Mouse (Mus musculus) testis, adult 2 months (tissue): Measurements from ENCODE around the gene Agap1. TPM values are rescaled to one million over a fixed set of nuclear protein-coding genes. Genes with fewer than 3 reads are reported as not detected.
"Not testable (repeated sequence)": the region's sequence is repeated elsewhere in the genome, so short reads cannot be mapped to it uniquely, and the experiment has no call there.

Experiments used
- H3K27ac ChIP-seq: fragments of 200-500 bp; 2 replicates; pipeline ENCODE4 v1.5.1; 2012; ENCODE audit warnings: low read depth, low read length; ENCODE audit not compliant: control insufficient read depth, insufficient read depth
- H3K27me3 ChIP-seq: fragments of 200-500 bp; 2 replicates; pipeline ENCODE4 v1.6.1; 2012; ENCODE audit warnings: mild to moderate bottlenecking, low read length, moderate library complexity; ENCODE audit not compliant: control insufficient read depth, insufficient read depth
- H3K36me3 ChIP-seq: fragments of 200-500 bp; 2 replicates; pipeline ENCODE4 v1.6.1; 2012; ENCODE audit warnings: mild to moderate bottlenecking, low read length; ENCODE audit not compliant: control insufficient read depth, insufficient read depth
- H3K4me1 ChIP-seq: fragments of 200-500 bp; 2 replicates; pipeline ENCODE4 v1.6.1; 2012; ENCODE audit warnings: low read length; ENCODE audit not compliant: control insufficient read depth, insufficient read depth
- H3K4me3 ChIP-seq: fragments of 200-500 bp; 2 replicates; pipeline ENCODE4 v1.5.1; 2012; ENCODE audit warnings: low read depth, mild to moderate bottlenecking, low read length, moderate library complexity, mixed read lengths; ENCODE audit not compliant: control insufficient read depth
- CTCF ChIP-seq: fragments of 200-500 bp; IDR thresholded peaks from 2 replicates; pipeline ENCODE4 v1.5.1; 2012; ENCODE audit warnings: low read depth, mild to moderate bottlenecking, inconsistent platforms, low read length, moderate library complexity; ENCODE audit not compliant: control insufficient read depth, insufficient read depth, insufficient replicate concordance
- POLR2A ChIP-seq: fragments of 200-500 bp; IDR thresholded peaks from 2 replicates; pipeline ENCODE4 v1.6.1; 2012; ENCODE audit warnings: low read depth, mild to moderate bottlenecking, inconsistent platforms, low read length, moderate library complexity; ENCODE audit not compliant: control insufficient read depth
- polyA plus RNA-seq: library from polyadenylated mRNA; depleted of rRNA; stranded (reverse); fragments of >200 nt; gene quantifications from 2 replicates; pipeline ENCODE4 v1.2.3, GENCODE M21; 2012

Agap1 gene
- polyA plus RNA-seq, 1 experiment = 16.5 TPM

GRCm38 (mm10) chr1:89486891-89487290 lies 32.3 kb downstream of the Agap1 start:
- Histone ChIP-seq H3K27me3 (no peaks in the 10 kb centered on the region), H3K4me3 (no peak overlapping the region), H3K36me3 (no peaks in the 10 kb centered on the region), H3K4me1 (no peaks in the 10 kb centered on the region), H3K27ac (no peak overlapping the region)
- no peak for TF ChIP-seq CTCF
- TF ChIP-seq POLR2A = no peak

GRCm38 (mm10) chr1:89489111-89489971 lies 34.7 kb downstream of the Agap1 start:
- Histone ChIP-seq H3K4me1 (no peaks in the 10 kb centered on the region), H3K36me3 (no peaks in the 10 kb centered on the region), H3K27ac (no peak overlapping the region), H3K27me3 (no peaks in the 10 kb centered on the region), H3K4me3 (no peak overlapping the region)
- TF ChIP-seq POLR2A = no peak
- TF ChIP-seq CTCF = no peak

GRCm38 (mm10) chr1:89493177-89493576 lies 38.6 kb downstream of the Agap1 start:
- Histone ChIP-seq H3K36me3 (no peaks in the 10 kb centered on the region), H3K4me1 (no peaks in the 10 kb centered on the region), H3K27ac (no peak overlapping the region), H3K27me3 (no peaks in the 10 kb centered on the region), H3K4me3 (no peak overlapping the region)
- TF ChIP-seq POLR2A = no peak
- TF ChIP-seq CTCF = no peak

GRCm38 (mm10) chr1:89494816-89495215 lies 40.2 kb downstream of the Agap1 start:
- Histone ChIP-seq H3K27me3 (no peaks in the 10 kb centered on the region), H3K4me3 (no peak overlapping the region), H3K27ac (no peak overlapping the region), H3K36me3 (no peaks in the 10 kb centered on the region), H3K4me1 (no peaks in the 10 kb centered on the region)
- TF ChIP-seq POLR2A (no peak), CTCF (no peak)

GRCm38 (mm10) chr1:89496204-89496603 lies 41.6 kb downstream of the Agap1 start:
- H3K36me3 ChIP-seq = no peaks in the 10 kb centered on the region
- no peaks in the 10 kb centered on the region for H3K27me3 ChIP-seq
- H3K4me3 ChIP-seq = no peak overlapping the region
- H3K27ac ChIP-seq = no peak overlapping the region
- TF ChIP-seq CTCF (no peak), POLR2A (no peak)
- H3K4me1 ChIP-seq = no peaks in the 10 kb centered on the region

- Histone ChIP-seq H3K27ac (no peak overlapping the region), H3K4me1 (no peaks in the 10 kb centered on the region)
These were observed 46.3 kb downstream of the Agap1 start for GRCm38 (mm10) chr1:89500925-89501324.

GRCm38 (mm10) chr1:89501346-89501745 lies 46.7 kb downstream of the Agap1 start:
- Histone ChIP-seq H3K4me1 (no peaks in the 10 kb centered on the region), H3K4me3 (no peak overlapping the region)
- TF ChIP-seq CTCF = no peak
- no peak for TF ChIP-seq POLR2A

More at GRCm38 (mm10) chr1:89500925-89501324, 46.3 kb downstream of the Agap1 start:
- TF ChIP-seq POLR2A = no peak
- TF ChIP-seq CTCF = no peak
- Histone ChIP-seq H3K27me3 (no peaks in the 10 kb centered on the region), H3K36me3 (no peaks in the 10 kb centered on the region), H3K4me3 (no peak overlapping the region)

GRCm38 (mm10) chr1:89501891-89502290 lies 47.3 kb downstream of the Agap1 start:
- H3K4me1 ChIP-seq, H3K27me3 ChIP-seq, H3K27ac ChIP-seq, H3K36me3 ChIP-seq, H3K4me3 ChIP-seq: not testable (repeated sequence)

More at GRCm38 (mm10) chr1:89501346-89501745, 46.7 kb downstream of the Agap1 start:
- Histone ChIP-seq H3K27me3 (no peaks in the 10 kb centered on the region), H3K27ac (no peak overlapping the region), H3K36me3 (no peaks in the 10 kb centered on the region)
